Mouse (Mus musculus): ENCODE data around the gene Arl6ip4. TPM values are rescaled to one million over a fixed set of nuclear protein-coding genes. Genes with fewer than 3 reads are reported as not detected.

The Arl6ip4 gene
- polyA plus RNA-seq, 1 experiment from 2014 or later: 127 TPM

GRCm38 (mm10) chr5:124095596-124096232 lies 20.2 kb upstream of the Arl6ip4 start, which contains the start of gene Abcb9:
TSS of gene Abcb9 (minus strand) at chr5:124095798.
- 1% methylated on average over 42 of the region's 42 CpGs for WGBS
- Histone ChIP-seq H3K9ac (replicated peaks) (no peak within 1 kb of the TSS; the same call in 1 of the 2 replicates), H3K9me3 (peaks cover 5% of the 10 kb centered on the region; the same call in 1 of the 2 replicates), H3K36me3 (no peaks in the 10 kb centered on the region), H3K4me3 (replicated peaks) (peak within 1 kb of the TSS; percentile 46), H3K27me3 (peaks cover 29% of the 10 kb centered on the region), H3K4me1 (replicated peaks) (peaks cover 12% of the 10 kb centered on the region), H3K4me2 (peak within 1 kb of the TSS; percentile 69), H3K27ac (no peak within 1 kb of the TSS)
- ATAC-seq (ENCODE audit: insufficient number of reproducible peaks, insufficient read depth, low FRiP score, low TSS enrichment, low read depth): peak; percentile 58

- no peaks in the 10 kb centered on the region for H3K36me3 ChIP-seq
- H3K4me1 ChIP-seq (replicated peaks): peaks cover 12% of the 10 kb centered on the region
- H3K4me2 ChIP-seq: no peak overlapping the region
- peaks cover 22% of the 10 kb centered on the region for H3K27me3 ChIP-seq
- 64% methylated on average over 2 of the region's 2 CpGs for WGBS
- ATAC-seq (ENCODE audit: insufficient number of reproducible peaks, insufficient read depth, low FRiP score, low TSS enrichment, low read depth): no peak
- no peak overlapping the region for H3K9ac ChIP-seq (replicated peaks)
- peaks cover 5% of the 10 kb centered on the region; the same call in 1 of the 2 replicates for H3K9me3 ChIP-seq
- H3K4me3 ChIP-seq (replicated peaks): no peak overlapping the region
- H3K27ac ChIP-seq: no peak overlapping the region
Observed at GRCm38 (mm10) chr5:124098923-124099322, 17.0 kb upstream of the Arl6ip4 start.

- Histone ChIP-seq H3K9ac (replicated peaks) (no peak overlapping the region), H3K9me3 (peaks cover 5% of the 10 kb centered on the region; the same call in 1 of the 2 replicates), H3K4me1 (replicated peaks) (peaks cover 6% of the 10 kb centered on the region), H3K4me2 (no peak overlapping the region), H3K36me3 (no peaks in the 10 kb centered on the region), H3K27ac (no peak overlapping the region), H3K27me3 (peaks cover 7% of the 10 kb centered on the region), H3K4me3 (replicated peaks) (no peak overlapping the region)
- WGBS: 86% methylated on average over 11 of the region's 11 CpGs
- ATAC-seq (ENCODE audit: insufficient number of reproducible peaks, insufficient read depth, low FRiP score, low TSS enrichment, low read depth): no peak
Observed at GRCm38 (mm10) chr5:124100128-124101044, 15.5 kb upstream of the Arl6ip4 start.

- Histone ChIP-seq H3K4me3 (replicated peaks) (no peak overlapping the region), H3K27ac (no peak overlapping the region), H3K27me3 (no peaks in the 10 kb centered on the region), H3K4me1 (replicated peaks) (no peaks in the 10 kb centered on the region), H3K9ac (replicated peaks) (no peak overlapping the region), H3K4me2 (no peak overlapping the region), H3K36me3 (no peaks in the 10 kb centered on the region), H3K9me3 (no peaks in the 10 kb centered on the region)
- no peak for ATAC-seq (ENCODE audit: insufficient number of reproducible peaks, insufficient read depth, low FRiP score, low TSS enrichment, low read depth)
- 85% methylated on average over 6 of the region's 6 CpGs for WGBS
Observed at GRCm38 (mm10) chr5:124102326-124102725, 13.6 kb upstream of the Arl6ip4 start.

GRCm38 (mm10) chr5:124103020-124103419 lies 12.9 kb upstream of the Arl6ip4 start:
- H3K4me1 ChIP-seq (replicated peaks): no peaks in the 10 kb centered on the region
- no peak overlapping the region for H3K4me2 ChIP-seq
- no peak for ATAC-seq (ENCODE audit: insufficient number of reproducible peaks, insufficient read depth, low FRiP score, low TSS enrichment, low read depth)
- H3K27me3 ChIP-seq: no peaks in the 10 kb centered on the region
- no peak overlapping the region for H3K9ac ChIP-seq (replicated peaks)
- no peaks in the 10 kb centered on the region for H3K36me3 ChIP-seq
- WGBS: 86% methylated on average over 3 of the region's 3 CpGs
- H3K27ac ChIP-seq: no peak overlapping the region
- no peak overlapping the region for H3K4me3 ChIP-seq (replicated peaks)
- H3K9me3 ChIP-seq: no peaks in the 10 kb centered on the region

- Histone ChIP-seq H3K9ac (replicated peaks) (no peak overlapping the region), H3K4me1 (replicated peaks) (no peaks in the 10 kb centered on the region), H3K9me3 (no peaks in the 10 kb centered on the region), H3K27ac (no peak overlapping the region), H3K36me3 (no peaks in the 10 kb centered on the region), H3K27me3 (no peaks in the 10 kb centered on the region), H3K4me3 (replicated peaks) (no peak overlapping the region), H3K4me2 (no peak overlapping the region)
- no peak for ATAC-seq (ENCODE audit: insufficient number of reproducible peaks, insufficient read depth, low FRiP score, low TSS enrichment, low read depth)
- 93% methylated on average over 9 of the region's 9 CpGs for WGBS
Observed at GRCm38 (mm10) chr5:124103552-124103951, 12.3 kb upstream of the Arl6ip4 start.

- Histone ChIP-seq H3K27me3 (no peaks in the 10 kb centered on the region), H3K4me1 (replicated peaks) (peaks cover 23% of the 10 kb centered on the region), H3K4me2 (peak overlapping the region; percentile 95), H3K9ac (replicated peaks) (peak overlapping the region; percentile 65), H3K4me3 (replicated peaks) (peak overlapping the region; percentile 73), H3K27ac (peak overlapping the region; percentile 45; the same call in 1 of the 2 replicates), H3K9me3 (no peaks in the 10 kb centered on the region), H3K36me3 (0 out of 2 replicates have a peak, but pooled peaks cover 4% of the 10 kb centered on the region)
- WGBS: 30% methylated on average over 17 of the region's 17 CpGs
- no peak; the same call in 1 of the 2 replicates for ATAC-seq (ENCODE audit: insufficient number of reproducible peaks, insufficient read depth, low FRiP score, low TSS enrichment, low read depth)
Observed at GRCm38 (mm10) chr5:124111077-124111741, 4.7 kb upstream of the Arl6ip4 start.

- peak within 1 kb of the TSS; percentile 73 for H3K4me3 ChIP-seq (replicated peaks)
- H3K36me3 ChIP-seq: peaks cover 4% of the 10 kb centered on the region; the same call in 1 of the 2 replicates
- H3K4me2 ChIP-seq: peak within 1 kb of the TSS; percentile 95
- peaks cover 28% of the 10 kb centered on the region for H3K4me1 ChIP-seq (replicated peaks)
- peak within 1 kb of the TSS; percentile 69 for H3K9ac ChIP-seq (replicated peaks)
- H3K27me3 ChIP-seq: no peaks in the 10 kb centered on the region
- H3K9me3 ChIP-seq: no peaks in the 10 kb centered on the region
- ATAC-seq (ENCODE audit: insufficient number of reproducible peaks, insufficient read depth, low FRiP score, low TSS enrichment, low read depth): peak; percentile 95
- under 1% methylated on average over 66 of the region's 66 CpGs for WGBS
- H3K27ac ChIP-seq: peak within 1 kb of the TSS; percentile 86
Observed at GRCm38 (mm10) chr5:124111742-124112497, 4.0 kb upstream of the Arl6ip4 start, which contains the start of gene Ogfod2. TSS of gene Ogfod2 (plus strand) at chr5:124112297.

- Histone ChIP-seq H3K4me2 (peak overlapping the region; percentile 95), H3K4me1 (replicated peaks) (peaks cover 35% of the 10 kb centered on the region), H3K27me3 (no peaks in the 10 kb centered on the region), H3K4me3 (replicated peaks) (peak overlapping the region; percentile 73), H3K9ac (replicated peaks) (peak overlapping the region; percentile 69), H3K27ac (peak overlapping the region; percentile 86), H3K9me3 (no peaks in the 10 kb centered on the region), H3K36me3 (peaks cover 10% of the 10 kb centered on the region; the same call in 1 of the 2 replicates)
- ATAC-seq (ENCODE audit: insufficient number of reproducible peaks, insufficient read depth, low FRiP score, low TSS enrichment, low read depth): no peak
- under 1% methylated on average over 18 of the region's 18 CpGs for WGBS
Observed at GRCm38 (mm10) chr5:124112531-124112930, 3.4 kb upstream of the Arl6ip4 start.

GRCm38 (mm10) chr5:124113030-124113429 lies 2.9 kb upstream of the Arl6ip4 start:
- peaks cover 15% of the 10 kb centered on the region for H3K36me3 ChIP-seq
- H3K27ac ChIP-seq: no peak overlapping the region
- peaks cover 40% of the 10 kb centered on the region for H3K4me1 ChIP-seq (replicated peaks)
- peak overlapping the region; percentile 73 for H3K4me3 ChIP-seq (replicated peaks)
- no peak for ATAC-seq (ENCODE audit: insufficient number of reproducible peaks, insufficient read depth, low FRiP score, low TSS enrichment, low read depth)
- H3K9me3 ChIP-seq: no peaks in the 10 kb centered on the region
- 18% methylated on average over 14 of the region's 14 CpGs for WGBS
- peak overlapping the region; percentile 95 for H3K4me2 ChIP-seq
- H3K27me3 ChIP-seq: no peaks in the 10 kb centered on the region
- H3K9ac ChIP-seq (replicated peaks): peak overlapping the region; percentile 69

All from limb, embryonic 12.5 days (tissue).